Mouse (Mus musculus): ENCODE data around the gene Spcs3. TPM values are rescaled to one million over a fixed set of nuclear protein-coding genes. Genes with fewer than 3 reads are reported as not detected.
A peak's percentile ranks its signal among the peaks of the same experiment; 100 is the strongest.

The Spcs3 gene
- 368 TPM for polyA plus RNA-seq (2021)

DNA sequence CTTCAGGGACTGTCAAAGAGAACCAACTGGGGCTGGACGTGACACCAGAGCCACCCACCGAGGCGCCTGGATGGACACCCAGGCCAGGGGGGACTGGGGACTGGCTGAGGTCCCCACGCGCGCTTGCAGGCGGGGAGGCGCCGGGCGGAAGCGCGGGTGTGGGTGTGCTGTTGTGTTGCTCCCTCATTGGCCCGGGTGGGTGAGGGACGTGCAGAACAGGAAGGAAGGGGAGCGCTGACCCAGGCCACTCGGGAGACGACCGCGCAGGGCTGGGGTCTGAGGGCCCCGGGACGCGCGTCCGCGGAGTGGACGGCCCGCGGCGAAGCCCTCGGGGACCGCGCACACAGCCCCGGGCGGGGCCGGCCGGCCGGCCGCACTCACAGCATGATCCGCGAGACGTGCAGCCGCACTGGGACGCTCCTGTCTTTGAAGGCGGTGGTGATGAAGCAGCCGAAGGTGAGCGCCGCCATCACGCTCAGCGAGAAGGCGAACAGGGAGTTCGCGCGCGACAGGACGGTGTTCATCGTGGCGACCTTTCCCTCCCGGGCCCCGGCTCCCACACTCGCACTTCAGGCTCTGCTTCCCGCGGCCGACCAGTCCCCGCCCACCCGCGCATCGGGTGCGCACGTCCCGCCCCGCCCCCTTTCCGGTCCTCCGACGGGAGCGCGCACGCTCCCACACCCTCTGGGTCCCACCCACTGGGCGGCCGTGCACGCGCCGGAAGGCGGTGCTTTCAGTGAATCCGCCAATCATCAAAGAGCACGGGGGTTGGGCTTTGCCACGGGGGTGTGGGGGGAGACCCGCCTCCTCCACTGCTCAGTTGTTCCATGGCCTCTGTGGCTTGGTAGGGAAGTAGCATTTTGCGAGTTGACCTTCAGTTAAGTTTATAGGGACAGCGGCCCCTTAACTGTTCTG lies at the start of gene Spcs3, which contains the start of gene Asb5:
TSS of gene Spcs3 (minus strand) at position 617 of the 915 bp plus-strand sequence.
TSS of gene Asb5 (plus strand) at position 199 of the 915 bp plus-strand sequence.
- CTCF ChIA-PET: no interaction called here
- ATAC-seq: peak; percentile 82
- POLR2A ChIA-PET: interaction anchor here (1.1 to 4.2 kb wide), 3 partner anchors 18 to 33 kb away, joined by 4 to 17 read pairs (median 6); no protein-coding TSS in a partner anchor
- no peak for TF ChIP-seq CTCF (IDR thresholded peaks at IDR 0.05)
- in situ Hi-C loops (cut with MboI; ENCODE audit: low pct_unique_long_range_greater_than_20kb): no loop called here
- no peaks in the 10 kb centered on the region for H3K27me3 ChIP-seq
- peak; percentile 85 for DNase-seq (ENCODE audit: low read depth, low spot score)

DNA sequence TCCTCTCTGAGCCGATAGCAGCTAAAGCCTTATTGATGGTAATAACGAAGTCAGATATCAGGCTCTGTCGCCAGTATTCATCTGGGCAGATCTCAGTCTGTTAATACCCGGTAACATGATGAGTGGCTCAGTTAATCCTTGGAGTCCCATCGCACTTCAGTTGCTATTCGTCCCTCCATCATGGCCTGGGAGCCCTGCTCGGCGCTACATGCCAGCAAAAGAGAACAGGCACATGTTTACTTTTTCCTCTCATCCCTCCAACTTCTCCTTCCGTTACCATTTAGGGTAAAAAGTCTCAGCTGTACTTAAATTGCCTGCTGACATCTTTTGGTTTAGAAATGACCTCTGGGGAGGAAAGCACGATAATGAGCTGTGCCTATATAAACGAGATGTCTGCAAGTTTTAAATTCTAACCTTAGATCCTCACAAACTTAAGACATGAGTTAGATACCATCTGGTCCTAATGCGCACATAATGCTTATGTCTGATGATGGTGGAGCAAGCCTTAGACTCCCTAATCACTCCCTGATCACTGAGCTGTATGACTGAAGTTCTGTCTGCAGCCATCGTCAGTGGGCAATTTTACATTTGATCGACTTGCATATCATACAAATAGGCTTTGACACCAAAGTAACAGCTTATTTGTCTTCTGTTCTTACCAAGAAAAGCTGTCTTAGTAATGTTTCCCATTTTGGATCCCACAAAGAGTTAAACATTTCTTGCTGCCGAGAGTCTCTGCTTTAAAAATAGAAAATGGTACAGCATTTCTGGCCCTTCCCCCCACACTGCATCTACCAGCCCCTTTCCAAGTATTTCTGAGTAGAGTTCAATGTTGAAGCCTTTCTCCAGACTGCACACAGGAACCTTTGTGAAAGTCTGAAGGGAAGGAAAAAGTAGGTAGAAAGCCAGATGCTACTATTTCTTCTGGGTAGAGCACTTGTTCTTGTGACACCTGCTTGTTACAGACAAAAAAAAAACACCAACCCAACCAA lies 41.1 kb upstream of the Spcs3 start:
- DNase-seq (ENCODE audit: low read depth, low spot score): no peak
- ChIA-PET CTCF (interaction anchor here (0.9 to 2.0 kb wide), 5 partner anchors 9 to 63 kb away, joined by 3 to 7 read pairs (median 4); no protein-coding TSS in a partner anchor), POLR2A (no interaction called here)
- H3K27me3 ChIP-seq: no peaks in the 10 kb centered on the region
- in situ Hi-C loops (cut with MboI; ENCODE audit: low pct_unique_long_range_greater_than_20kb): no loop called here
- no peak for ATAC-seq
- no peak for TF ChIP-seq CTCF (IDR thresholded peaks at IDR 0.05)

- no peak for DNase-seq (ENCODE audit: low read depth, low spot score)
- ChIA-PET POLR2A (no interaction called here), CTCF (interaction anchor here (1.0 to 1.5 kb wide), 2 partner anchors 10 to 31 kb away, joined by 3 to 6 read pairs; no protein-coding TSS in a partner anchor)
- no peak for TF ChIP-seq CTCF (IDR thresholded peaks at IDR 0.05)
- ATAC-seq: no peak
- in situ Hi-C loops (cut with MboI; ENCODE audit: low pct_unique_long_range_greater_than_20kb): no loop called here
- no peaks in the 10 kb centered on the region for H3K27me3 ChIP-seq
Measured at GRCm38 (mm10) chr8:54567168-54567567, 37.4 kb upstream of the Spcs3 start.

GRCm38 (mm10) chr8:54565603-54566260 lies 35.9 kb upstream of the Spcs3 start:
- in situ Hi-C loops (cut with MboI; ENCODE audit: low pct_unique_long_range_greater_than_20kb): no loop called here
- ChIA-PET POLR2A (interaction anchor here (1.0 kb wide), 1 partner anchor 8 kb away, joined by 3 read pairs; no protein-coding TSS in a partner anchor), CTCF (interaction anchor here (1.3 kb wide), 1 partner anchor 44 kb away, joined by 3 read pairs; no protein-coding TSS in a partner anchor)
- TF ChIP-seq CTCF (IDR thresholded peaks at IDR 0.05): no peak
- DNase-seq (ENCODE audit: low read depth, low spot score): no peak
- ATAC-seq: no peak
- no peaks in the 10 kb centered on the region for H3K27me3 ChIP-seq

- no peaks in the 10 kb centered on the region for H3K27me3 ChIP-seq
- CTCF ChIA-PET: interaction anchor here (1.3 to 2.2 kb wide), 2 partner anchors 10 to 44 kb away, joined by 3 to 6 read pairs; no protein-coding TSS in a partner anchor
- no peak for TF ChIP-seq CTCF (IDR thresholded peaks at IDR 0.05)
Measured at GRCm38 (mm10) chr8:54565181-54565580, 35.4 kb upstream of the Spcs3 start.

GRCm38 (mm10) chr8:54562137-54562536 lies 32.3 kb upstream of the Spcs3 start:
- ATAC-seq (peak; percentile 90), DNase-seq (ENCODE audit: low read depth, low spot score) (no peak)
- in situ Hi-C loops (cut with MboI; ENCODE audit: low pct_unique_long_range_greater_than_20kb): no loop called here
- TF ChIP-seq CTCF (IDR thresholded peaks at IDR 0.05): no peak
- CTCF ChIA-PET: interaction anchor here (1.0 to 4.4 kb wide), 9 partner anchors 8 to 99 kb away, joined by 3 to 28 read pairs (median 6); no protein-coding TSS in a partner anchor
- no peaks in the 10 kb centered on the region for H3K27me3 ChIP-seq
- POLR2A ChIA-PET: interaction anchor here (0.7 to 3.6 kb wide), 5 partner anchors 12 to 39 kb away, joined by 3 to 17 read pairs (median 3); no protein-coding TSS in a partner anchor

More at GRCm38 (mm10) chr8:54565181-54565580, 35.4 kb upstream of the Spcs3 start:
- POLR2A ChIA-PET: interaction anchor here (1.0 kb wide), 1 partner anchor 9 kb away, joined by 3 read pairs; no protein-coding TSS in a partner anchor
- DNase-seq (ENCODE audit: low read depth, low spot score) (no peak), ATAC-seq (no peak)
- in situ Hi-C loops (cut with MboI; ENCODE audit: low pct_unique_long_range_greater_than_20kb): no loop called here

GRCm38 (mm10) chr8:54554921-54555320 lies 25.1 kb upstream of the Spcs3 start:
- in situ Hi-C loops (cut with MboI; ENCODE audit: low pct_unique_long_range_greater_than_20kb): no loop called here
- DNase-seq (ENCODE audit: low read depth, low spot score): no peak
- TF ChIP-seq CTCF (IDR thresholded peaks at IDR 0.05): no peak
- ATAC-seq: no peak
- ChIA-PET CTCF (interaction anchor here (0.7 to 1.7 kb wide), 4 partner anchors 9 to 57 kb away, joined by 3 to 6 read pairs (median 5); no protein-coding TSS in a partner anchor), POLR2A (interaction anchor here (0.6 kb wide), 1 partner anchor 21 kb away, joined by 4 read pairs; no protein-coding TSS in a partner anchor)
- H3K27me3 ChIP-seq: no peaks in the 10 kb centered on the region

DNA sequence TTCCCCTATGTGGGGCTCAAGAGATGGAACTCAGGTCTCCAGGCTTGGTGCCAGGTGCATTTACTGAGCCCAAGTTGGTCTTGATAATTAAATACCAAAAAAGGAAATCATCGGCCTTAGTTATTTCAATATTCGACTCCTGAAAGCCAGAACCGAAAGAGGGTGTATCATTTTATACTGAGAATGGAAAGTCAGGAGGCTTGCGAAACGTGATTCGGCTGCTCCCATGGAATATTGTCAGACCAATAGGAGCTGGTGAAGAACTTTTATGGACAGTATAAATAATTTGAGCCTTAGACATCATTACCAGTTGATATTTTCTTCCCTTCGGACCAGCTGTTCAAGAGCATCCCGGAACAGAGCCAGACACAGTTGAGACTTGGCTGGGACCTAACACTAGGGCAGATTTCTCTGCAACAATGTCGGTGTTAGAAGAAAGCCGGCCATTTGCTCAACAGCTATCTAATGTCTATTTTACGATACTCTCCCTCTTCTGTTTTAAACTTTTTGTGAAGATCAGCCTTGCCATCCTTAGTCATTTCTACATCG lies 20.3 kb upstream of the Spcs3 start:
- in situ Hi-C loops (cut with MboI; ENCODE audit: low pct_unique_long_range_greater_than_20kb): no loop called here
- no peak for TF ChIP-seq CTCF (IDR thresholded peaks at IDR 0.05)

GRCm38 (mm10) chr8:54548383-54548782 lies 18.6 kb upstream of the Spcs3 start:
- TF ChIP-seq CTCF (IDR thresholded peaks at IDR 0.05): peak; percentile 26
- DNase-seq (ENCODE audit: low read depth, low spot score) (peak; percentile 96), ATAC-seq (peak; percentile 99)
- CTCF ChIA-PET: interaction anchor here (1.2 to 5.0 kb wide), 2 partner anchors 13 to 56 kb away, joined by 3 to 28 read pairs; no protein-coding TSS in a partner anchor
- in situ Hi-C loops (cut with MboI; ENCODE audit: low pct_unique_long_range_greater_than_20kb): no loop called here
- POLR2A ChIA-PET: interaction anchor here (0.6 to 1.8 kb wide), 5 partner anchors 12 to 109 kb away, joined by 3 to 9 read pairs (median 5); partner anchors contain the start of gene Asb5
- no peaks in the 10 kb centered on the region for H3K27me3 ChIP-seq

More for the DNA sequence above, 20.3 kb upstream of the Spcs3 start:
- ATAC-seq: no peak
- DNase-seq (ENCODE audit: low read depth, low spot score): no peak
- CTCF ChIA-PET: interaction anchor here (5.0 kb wide), 1 partner anchor 11 kb away, joined by 28 read pairs; no protein-coding TSS in a partner anchor
- H3K27me3 ChIP-seq: no peaks in the 10 kb centered on the region
- POLR2A ChIA-PET: interaction anchor here (0.9 kb wide), 1 partner anchor 15 kb away, joined by 3 read pairs; no protein-coding TSS in a partner anchor

All from Patski (cell line).